Mouse (Mus musculus) intestine, embryonic 16.5 days (tissue): Measurements from ENCODE around the gene Gm10217. TPM values are rescaled to one million over a fixed set of nuclear protein-coding genes. Genes with fewer than 3 reads are reported as not detected.

Source experiments
- ATAC-seq: fragments of 200-750 bp; cut with Nextera tagmentation; 2 replicates; pipeline ENCODE4 v1.8.0; 2017; ENCODE audit warnings: moderate TSS enrichment, moderate library complexity
- H3K27ac ChIP-seq: fragments of 300-500 bp; sonication (generic); 2 replicates; pipeline ENCODE4 v1.5.1; 2014; ENCODE audit warnings: mild to moderate bottlenecking, low read length
- H3K27me3 ChIP-seq: fragments of 300-500 bp; sonication (generic); replicated peaks from 2 replicates; pipeline ENCODE4 v1.6.1; 2014; ENCODE audit warnings: low read length, control low read depth, mixed read lengths; ENCODE audit not compliant: control insufficient read depth, insufficient read depth
- H3K36me3 ChIP-seq: fragments of 300-500 bp; sonication (generic); 2 replicates; pipeline ENCODE4 v1.6.1; 2014; ENCODE audit warnings: low read length, control low read depth; ENCODE audit not compliant: control insufficient read depth, insufficient read depth
- H3K4me1 ChIP-seq: fragments of 300-500 bp; sonication (generic); 2 replicates; pipeline ENCODE4 v1.6.1; 2014; ENCODE audit warnings: low read length, control low read depth, mixed read lengths; ENCODE audit not compliant: control insufficient read depth, insufficient read depth
- H3K4me2 ChIP-seq: fragments of 300-500 bp; sonication (generic); 2 replicates; pipeline ENCODE4 v1.6.1; 2014; ENCODE audit warnings: low read depth, low read length, control low read depth
- H3K4me3 ChIP-seq: fragments of 300-500 bp; sonication (generic); 2 replicates; pipeline ENCODE4 v1.5.1; 2014; ENCODE audit warnings: mild to moderate bottlenecking, low read length
- H3K9ac ChIP-seq: fragments of 300-500 bp; sonication (generic); 2 replicates; pipeline ENCODE4 v1.6.1; 2014; ENCODE audit warnings: low read depth, low read length
- H3K9me3 ChIP-seq: fragments of 300-500 bp; sonication (generic); 2 replicates; pipeline ENCODE4 v1.6.1; 2016; ENCODE audit warnings: low read length, control low read depth; ENCODE audit not compliant: control insufficient read depth
- WGBS: fragments of 180-500 bp; shearing (Covaris S2); extraction: QIAGEN DNeasy Blood & Tissue Kit; methylation state at CpG from one replicate; pipeline ENCODE4 v1.1.7; 2014; 5-methylcytosine and 5-hydroxymethylcytosine counted together
- polyA plus RNA-seq: library from polyadenylated mRNA; unstranded; fragments of >200 nt; fragmentation: Nextera tagmentation; extraction: Ambion mirVana; gene quantifications from 2 replicates; pipeline ENCODE4 v1.2.1, GENCODE M21; 2015

Gene Gm10217
- not detected in 2 replicates for polyA plus RNA-seq

DNA sequence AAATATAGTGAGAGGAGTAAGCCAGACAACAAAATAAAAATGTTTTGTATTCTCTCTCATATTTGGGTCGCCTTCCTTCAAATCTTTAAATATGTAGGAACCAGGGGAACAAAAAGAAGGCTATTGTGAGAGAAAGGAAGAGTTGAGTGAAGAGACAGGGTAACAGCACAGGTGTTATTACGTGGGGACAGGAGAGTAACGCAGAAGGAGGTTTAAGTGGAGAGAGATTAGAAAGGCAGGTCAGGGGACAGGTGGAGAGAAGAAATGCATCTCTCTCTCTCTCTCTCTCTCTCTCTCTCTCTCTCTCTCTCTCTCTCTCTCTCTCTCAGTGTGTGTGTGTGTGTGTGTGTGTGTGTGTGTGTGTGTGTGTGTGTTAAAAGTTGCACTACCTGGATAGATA lies at the start of gene Gm10217:
Gene Gm10217, plus strand, starts transcription at position 301 of the 400 bp plus-strand sequence.
- Histone ChIP-seq H3K4me2 (no peak within 1 kb of the TSS), H3K4me1 (peaks cover 3% of the 10 kb centered on the region), H3K27ac (no peak within 1 kb of the TSS), H3K9ac (no peak within 1 kb of the TSS), H3K27me3 (no peaks in the 10 kb centered on the region), H3K4me3 (no peak within 1 kb of the TSS), H3K9me3 (no peaks in the 10 kb centered on the region), H3K36me3 (no peaks in the 10 kb centered on the region)
- no peak for ATAC-seq
- WGBS, result 89% methylated on average over 3 of the region's 3 CpGs

GRCm38 (mm10) chr8:9824770-9825169 lies 39.3 kb upstream of the Gm10217 start:
- no peak overlapping the region for H3K4me3 ChIP-seq
- H3K27me3 ChIP-seq, result no peaks in the 10 kb centered on the region
- WGBS, result 69% methylated on average over 8 of the region's 8 CpGs
- ATAC-seq, result no peak
- no peak overlapping the region for H3K27ac ChIP-seq
- H3K9ac ChIP-seq, result no peak overlapping the region
- no peaks in the 10 kb centered on the region for H3K9me3 ChIP-seq
- no peaks in the 10 kb centered on the region for H3K36me3 ChIP-seq
- no peak overlapping the region for H3K4me2 ChIP-seq
- no peaks in the 10 kb centered on the region; the same call in 1 of the 2 replicates for H3K4me1 ChIP-seq

DNA sequence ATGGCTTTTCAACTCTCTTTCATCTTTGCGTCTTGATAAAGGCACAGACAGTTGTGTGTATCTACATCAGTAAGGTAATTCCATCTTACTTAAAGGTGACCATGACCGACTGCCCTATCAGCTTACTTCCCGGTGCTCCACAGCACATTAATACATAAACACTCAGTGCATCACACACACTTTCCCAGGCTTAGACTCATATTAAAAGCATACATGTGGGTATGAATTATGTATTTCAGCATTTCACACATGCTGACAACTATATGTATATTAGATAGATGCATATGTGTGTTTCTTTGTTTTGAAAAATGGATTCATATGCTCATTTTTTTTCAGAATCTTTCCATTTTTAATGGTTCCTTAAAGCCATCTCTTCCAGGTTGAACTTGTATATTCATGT lies 23.8 kb upstream of the Gm10217 start:
- WGBS, result 89% methylated on average over 3 of the region's 3 CpGs
- no peak for ATAC-seq

DNA sequence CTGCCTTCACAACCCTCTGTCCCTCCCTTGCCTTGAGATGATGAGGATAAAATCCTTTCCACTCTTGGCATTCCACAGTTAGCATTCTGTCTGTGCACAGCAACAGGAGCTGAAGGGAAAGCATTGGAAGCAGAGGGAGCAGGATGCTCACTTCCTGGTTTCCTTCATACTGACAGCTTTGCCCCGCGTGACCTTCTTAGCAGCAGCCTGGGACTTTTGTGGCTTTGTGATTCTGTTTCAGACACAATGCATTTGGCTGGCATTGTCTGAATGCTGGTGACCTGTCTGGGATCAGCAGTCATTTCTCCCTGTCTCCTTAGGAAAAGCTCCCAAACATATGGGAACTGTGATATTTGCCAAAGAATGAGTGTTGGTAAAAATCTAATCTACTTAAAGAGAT lies 4.8 kb upstream of the Gm10217 start:
- H3K4me1 ChIP-seq, result peaks cover 4% of the 10 kb centered on the region
- no peaks in the 10 kb centered on the region for H3K36me3 ChIP-seq
- no peak overlapping the region for H3K27ac ChIP-seq
- no peak overlapping the region for H3K4me2 ChIP-seq
- H3K9me3 ChIP-seq, result no peaks in the 10 kb centered on the region
- ATAC-seq, result no peak
- no peaks in the 10 kb centered on the region for H3K27me3 ChIP-seq
- no peak overlapping the region for H3K9ac ChIP-seq
- 26% methylated on average over 2 of the region's 2 CpGs for WGBS
- H3K4me3 ChIP-seq, result no peak overlapping the region

More for the DNA sequence above, 23.8 kb upstream of the Gm10217 start:
- no peak overlapping the region for H3K27ac ChIP-seq
- H3K9me3 ChIP-seq, result no peaks in the 10 kb centered on the region
- no peak overlapping the region for H3K9ac ChIP-seq
- H3K27me3 ChIP-seq, result no peaks in the 10 kb centered on the region
- no peaks in the 10 kb centered on the region for H3K36me3 ChIP-seq
- no peak overlapping the region for H3K4me2 ChIP-seq
- H3K4me3 ChIP-seq, result no peak overlapping the region
- H3K4me1 ChIP-seq, result no peaks in the 10 kb centered on the region

DNA sequence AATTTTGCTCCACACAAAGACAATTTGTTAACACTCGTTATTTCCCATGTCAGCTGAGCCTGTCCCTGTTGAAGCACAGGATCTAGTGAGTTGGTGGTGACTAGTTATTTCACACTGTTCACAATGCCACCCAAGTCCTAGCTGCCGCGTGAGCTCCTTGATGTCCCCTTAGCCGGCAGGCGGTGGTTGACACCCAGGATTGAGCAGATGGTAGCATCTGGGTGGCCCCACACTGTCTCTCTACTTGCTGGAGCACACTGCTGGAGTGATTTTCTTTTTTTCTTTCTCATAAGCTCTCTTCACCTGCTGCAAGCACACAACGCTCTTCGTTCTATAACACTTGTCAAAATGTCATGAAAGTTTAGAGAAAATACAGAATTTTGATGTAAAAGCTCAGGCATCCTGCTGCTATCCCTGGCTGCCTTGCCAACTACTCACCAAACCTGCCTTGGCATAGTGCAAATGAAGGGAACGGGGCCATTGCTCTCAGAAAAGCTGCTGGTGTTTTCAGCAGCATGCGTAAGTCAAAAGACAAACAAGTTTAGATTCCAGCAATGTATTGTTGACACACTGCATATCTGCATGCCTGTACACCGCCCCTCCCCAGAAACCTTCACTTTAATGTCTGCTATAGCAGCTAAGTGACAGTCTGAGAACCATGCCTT lies 3.4 kb upstream of the Gm10217 start:
- Histone ChIP-seq H3K4me2 (no peak overlapping the region), H3K9me3 (no peaks in the 10 kb centered on the region), H3K4me1 (peaks cover 4% of the 10 kb centered on the region), H3K9ac (no peak overlapping the region), H3K27me3 (no peaks in the 10 kb centered on the region), H3K4me3 (no peak overlapping the region), H3K36me3 (no peaks in the 10 kb centered on the region), H3K27ac (no peak overlapping the region)
- 72% methylated on average over 10 of the region's 10 CpGs for WGBS
- ATAC-seq, result no peak

DNA sequence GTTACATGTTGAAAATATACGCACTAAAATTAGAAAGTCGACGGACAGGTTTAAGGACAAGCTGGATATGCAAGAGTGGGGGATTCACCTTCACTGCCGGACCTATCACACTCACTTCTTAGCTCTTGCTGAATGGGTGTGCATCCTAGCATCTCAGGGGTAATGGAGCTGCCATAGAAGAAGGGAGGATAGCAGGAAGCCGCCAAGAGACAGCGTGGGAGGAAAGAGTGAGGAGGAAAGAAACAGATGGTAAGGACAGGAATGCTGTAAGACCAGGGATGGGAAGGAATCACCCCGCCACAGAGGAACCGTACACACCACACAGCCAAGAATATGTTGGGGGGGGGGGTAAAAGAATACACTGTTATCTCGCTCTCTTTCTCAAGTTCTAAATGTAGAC lies 1.1 kb downstream of the Gm10217 start:
- H3K36me3 ChIP-seq, result no peaks in the 10 kb centered on the region
- no peak overlapping the region for H3K4me3 ChIP-seq
- no peaks in the 10 kb centered on the region for H3K4me1 ChIP-seq
- H3K9me3 ChIP-seq, result no peaks in the 10 kb centered on the region
- H3K4me2 ChIP-seq, result no peak overlapping the region
- 81% methylated on average over 9 of the region's 9 CpGs for WGBS
- H3K27me3 ChIP-seq, result no peaks in the 10 kb centered on the region
- ATAC-seq, result no peak
- no peak overlapping the region for H3K27ac ChIP-seq
- H3K9ac ChIP-seq, result no peak overlapping the region

GRCm38 (mm10) chr8:9868094-9868493 lies 4.0 kb downstream of the Gm10217 start:
- Histone ChIP-seq H3K9me3 (no peaks in the 10 kb centered on the region), H3K27ac (no peak overlapping the region), H3K4me1 (no peaks in the 10 kb centered on the region), H3K4me2 (no peak overlapping the region), H3K9ac (no peak overlapping the region), H3K4me3 (no peak overlapping the region), H3K27me3 (no peaks in the 10 kb centered on the region), H3K36me3 (no peaks in the 10 kb centered on the region)
- 70% methylated on average over 3 of the region's 3 CpGs for WGBS
- ATAC-seq, result no peak

- no peak overlapping the region for H3K4me2 ChIP-seq
- H3K36me3 ChIP-seq, result no peaks in the 10 kb centered on the region
- no peak overlapping the region for H3K9ac ChIP-seq
- H3K27me3 ChIP-seq, result no peaks in the 10 kb centered on the region
- no peaks in the 10 kb centered on the region for H3K4me1 ChIP-seq
- no peaks in the 10 kb centered on the region for H3K9me3 ChIP-seq
- WGBS, result 86% methylated on average over 1 of the region's 1 CpGs
- no peak for ATAC-seq
- H3K4me3 ChIP-seq, result no peak overlapping the region
- no peak overlapping the region for H3K27ac ChIP-seq
These were observed 12.2 kb downstream of the Gm10217 start for GRCm38 (mm10) chr8:9876241-9876640.

- Histone ChIP-seq H3K9ac (no peak overlapping the region), H3K27me3 (no peaks in the 10 kb centered on the region), H3K4me2 (no peak overlapping the region), H3K9me3 (no peaks in the 10 kb centered on the region), H3K27ac (no peak overlapping the region), H3K4me1 (no peaks in the 10 kb centered on the region), H3K4me3 (no peak overlapping the region), H3K36me3 (no peaks in the 10 kb centered on the region)
- 72% methylated on average over 4 of the region's 4 CpGs for WGBS
- ATAC-seq, result no peak
These were observed 15.9 kb downstream of the Gm10217 start for GRCm38 (mm10) chr8:9879921-9880320.

- no peaks in the 10 kb centered on the region for H3K4me1 ChIP-seq
- no peak overlapping the region for H3K9ac ChIP-seq
- no peak for ATAC-seq
- H3K27me3 ChIP-seq, result no peaks in the 10 kb centered on the region
- H3K4me2 ChIP-seq, result no peak overlapping the region
- H3K27ac ChIP-seq, result no peak overlapping the region
- H3K9me3 ChIP-seq, result no peaks in the 10 kb centered on the region
- H3K4me3 ChIP-seq, result no peak overlapping the region
- 79% methylated on average over 4 of the region's 4 CpGs for WGBS
- no peaks in the 10 kb centered on the region for H3K36me3 ChIP-seq
These were observed 22.7 kb downstream of the Gm10217 start for GRCm38 (mm10) chr8:9886714-9887113.
